Mouse (Mus musculus): ENCODE results near the gene Vmn1r77.
"Not testable (repeated sequence)": the region's sequence is repeated elsewhere in the genome, so short reads cannot be mapped to it uniquely, and the experiment has no call there.

Vmn1r77 gene

DNA sequence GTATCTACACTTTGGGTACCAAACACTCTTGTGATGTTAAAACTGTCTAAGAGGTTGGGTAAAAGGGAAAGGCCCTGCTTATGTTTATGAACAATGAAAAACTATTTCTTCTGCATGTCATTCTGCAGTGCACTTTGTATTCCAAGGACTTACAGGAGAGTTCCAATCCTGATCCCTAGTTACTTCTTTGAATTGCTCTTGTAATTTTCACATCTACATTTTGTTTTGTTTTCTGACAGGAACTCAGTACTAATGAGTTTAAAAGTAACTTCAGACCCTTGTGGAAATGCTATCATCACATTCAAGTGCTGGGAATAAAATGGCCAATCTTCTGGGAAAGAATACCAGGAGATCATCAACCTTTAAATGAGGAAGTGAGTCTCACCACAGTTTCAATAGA lies at the start of gene Vmn1r77:
TSS of gene Vmn1r77 (plus strand) at position 301 of the 400 bp plus-strand sequence.
- DNase-seq (ENCODE audit: low spot score): not testable (repeated sequence)

- not testable (repeated sequence) for DNase-seq (ENCODE audit: low spot score)
Measured at GRCm38 (mm10) chr7:12011491-12011890, 25.1 kb upstream of the Vmn1r77 start.

- DNase-seq (ENCODE audit: low spot score): not testable (repeated sequence)
Measured at GRCm38 (mm10) chr7:12012392-12012791, 24.2 kb upstream of the Vmn1r77 start.

DNA sequence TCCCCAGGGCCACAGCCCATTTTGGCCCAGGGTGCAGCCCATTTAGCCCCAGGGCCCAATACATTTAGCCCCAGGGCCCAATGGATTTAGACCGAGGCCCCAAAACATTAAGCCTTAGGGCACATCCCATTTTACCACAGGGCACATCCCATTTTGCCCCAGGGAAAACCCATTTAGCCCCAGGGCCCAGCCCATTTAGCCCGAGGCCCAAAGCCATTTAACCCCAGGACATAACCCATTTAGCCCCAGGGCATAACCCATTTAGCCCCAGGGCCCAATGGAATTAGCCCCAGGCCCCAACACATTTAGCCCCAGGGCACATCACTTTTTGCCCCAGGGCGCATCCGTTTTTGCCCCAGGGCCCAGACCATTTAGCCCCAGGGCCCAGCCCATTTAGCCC lies 23.4 kb upstream of the Vmn1r77 start:
- DNase-seq (ENCODE audit: low spot score): no peak

GRCm38 (mm10) chr7:12017829-12018228 lies 18.7 kb upstream of the Vmn1r77 start:
- not testable (repeated sequence) for DNase-seq (ENCODE audit: low spot score)

GRCm38 (mm10) chr7:12040664-12041063 lies 4.1 kb downstream of the Vmn1r77 start:
- DNase-seq (ENCODE audit: low spot score): no peak

All from ovary, postnatal 10 days (tissue).